Mouse (Mus musculus): Measurements from ENCODE around the gene Rrm1. TPM values are rescaled to one million over a fixed set of nuclear protein-coding genes. Genes with fewer than 3 reads are reported as not detected.
"Not testable (repeated sequence)": the region's sequence is repeated elsewhere in the genome, so short reads cannot be mapped to it uniquely, and the experiment has no call there.

Gene Rrm1
- 10 to 100 TPM; 48.5 to 59.7 TPM for polyA plus RNA-seq (2017; shearing (Covaris generic))

DNA sequence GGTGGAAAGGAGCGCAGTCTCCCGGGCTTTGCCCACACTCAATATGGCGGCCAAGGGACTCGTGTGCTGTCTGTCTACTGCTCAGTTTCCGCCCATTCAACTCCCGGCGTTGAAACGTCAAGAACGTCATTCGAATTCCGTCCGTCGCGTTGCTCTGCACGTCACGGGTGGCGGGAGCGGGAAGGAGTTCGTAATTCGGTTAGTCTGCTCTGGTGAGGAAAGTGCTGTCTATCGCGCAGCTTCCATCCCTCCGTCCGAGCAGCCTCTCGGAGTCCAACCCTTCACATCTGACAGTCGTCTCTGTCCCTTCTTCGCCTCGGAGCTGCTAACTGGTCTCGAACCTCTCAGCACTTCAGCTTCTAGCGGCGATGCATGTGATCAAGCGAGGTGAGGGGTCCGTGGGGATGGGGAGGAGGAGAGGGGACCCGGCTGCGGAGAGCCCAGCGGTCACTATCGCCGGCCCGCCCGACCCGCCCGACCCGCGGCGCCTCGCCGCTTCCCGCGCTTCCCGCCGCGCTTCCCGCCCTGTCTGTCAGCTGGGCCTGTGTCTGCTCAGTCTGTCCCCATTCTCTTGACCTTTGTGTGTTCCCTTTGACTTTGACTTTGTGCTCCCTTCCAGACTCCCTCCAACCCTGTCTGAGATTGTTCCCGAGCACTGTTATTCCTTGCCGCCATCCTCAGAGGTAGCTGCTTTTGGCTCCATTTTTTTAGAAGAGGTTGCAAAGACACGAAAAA is at the start of gene Rrm1:
Rrm1 (plus strand) TSS at position 39 of the 735 bp plus-strand sequence.
- ATAC-seq, result peak; percentile 99

DNA sequence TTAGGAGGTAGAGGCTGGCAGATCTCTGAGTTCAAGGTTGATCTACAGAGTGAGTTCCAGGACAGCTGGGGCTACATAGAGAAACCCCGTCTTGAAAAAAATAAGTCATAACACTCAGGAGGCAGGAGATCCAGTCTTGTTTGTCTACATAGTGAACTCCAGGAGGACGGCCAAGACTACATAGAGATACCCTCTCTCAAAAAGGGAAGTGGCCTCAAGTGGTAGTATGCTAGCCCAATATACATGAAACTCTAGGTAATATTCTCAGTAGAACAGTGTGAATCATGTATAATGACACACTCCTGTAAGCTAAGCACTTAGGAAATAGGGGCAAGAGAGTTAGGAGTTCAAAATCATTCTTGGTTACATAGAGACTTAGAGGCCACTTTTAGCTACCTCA is 47.6 kb upstream of the Rrm1 start:
- ATAC-seq, result no peak

DNA sequence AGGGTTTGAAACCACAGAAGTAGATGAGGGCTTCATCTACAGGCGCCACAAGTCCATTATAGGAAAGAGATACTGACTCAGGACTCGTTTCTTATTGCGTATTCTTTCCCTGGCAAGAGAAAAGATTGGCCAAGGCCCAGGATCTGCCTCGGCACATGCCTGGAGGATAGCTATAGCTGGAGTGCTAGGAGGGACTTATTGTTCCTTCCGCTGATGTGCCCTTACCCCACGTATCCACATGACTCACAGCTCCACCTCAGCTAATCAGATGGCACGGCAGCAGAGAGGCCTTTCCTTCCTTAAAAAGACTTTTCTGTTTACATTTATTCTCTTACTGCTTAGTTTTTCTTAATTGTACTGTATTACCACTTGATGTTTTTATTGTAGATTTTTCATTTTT is 45.6 kb upstream of the Rrm1 start:
- no peak for ATAC-seq

DNA sequence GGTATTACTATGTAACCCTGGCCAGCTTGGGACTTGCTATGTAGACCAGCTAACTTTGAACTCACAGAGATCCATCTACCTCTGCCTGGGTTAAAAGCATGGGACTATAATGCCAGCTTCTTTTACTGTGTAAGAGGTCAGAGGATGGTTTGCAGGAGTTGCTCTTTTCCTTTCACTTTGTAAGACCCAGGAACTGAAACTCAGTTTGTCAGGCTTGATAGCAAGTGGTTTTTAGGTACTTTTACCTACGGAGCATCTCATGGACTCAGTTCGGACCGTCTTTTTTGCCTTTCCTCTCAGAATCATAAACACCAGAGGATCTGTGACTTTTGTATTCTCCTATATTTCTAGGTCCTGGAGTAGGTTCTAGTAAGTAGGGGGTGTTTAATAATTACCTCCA is 45.2 kb upstream of the Rrm1 start:
- no peak for ATAC-seq

DNA sequence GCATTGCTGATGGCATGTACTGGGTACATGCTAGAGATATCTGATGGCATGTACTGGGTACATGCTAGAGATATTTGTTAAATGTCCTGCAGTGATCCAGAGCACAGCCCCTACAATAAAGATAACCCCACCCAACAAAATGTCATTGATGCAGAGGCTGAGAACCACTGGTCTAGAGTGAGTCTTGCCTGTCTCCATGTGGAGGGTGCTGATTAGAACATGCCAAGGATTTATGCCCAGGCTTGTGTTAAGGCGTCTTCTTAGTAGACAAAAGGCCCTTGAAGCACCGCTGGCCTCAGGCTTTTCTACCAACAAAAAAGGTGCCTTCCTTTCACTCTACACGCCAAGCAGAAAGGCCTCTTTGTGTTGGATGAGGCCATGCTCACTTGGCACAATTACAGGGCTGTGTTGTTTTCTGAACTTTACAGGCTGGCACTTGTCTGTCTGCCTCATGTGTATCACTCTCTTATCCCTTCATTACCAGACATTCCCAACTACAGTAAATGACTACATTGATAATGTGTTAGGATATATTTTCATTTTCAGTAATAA is 42.2 kb upstream of the Rrm1 start:
- ATAC-seq, result no peak

DNA sequence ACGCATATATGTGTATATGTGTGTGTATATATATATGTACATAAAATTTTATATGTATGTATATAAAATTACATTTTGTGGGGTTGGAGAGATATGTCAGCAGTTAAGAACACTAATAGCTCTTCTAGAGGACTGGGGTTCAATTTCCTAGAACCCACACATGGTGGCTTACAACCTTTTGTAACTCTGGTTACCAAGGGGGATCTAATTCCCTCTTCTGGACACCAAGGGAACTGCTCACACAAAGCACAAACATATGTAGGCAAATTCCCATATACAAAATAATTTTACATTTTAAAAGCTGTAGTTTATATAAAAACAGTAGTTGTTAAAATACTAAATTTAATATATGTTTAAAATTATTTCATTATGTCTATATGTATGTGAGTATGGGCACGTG is 37.4 kb upstream of the Rrm1 start:
- ATAC-seq, result no peak

DNA sequence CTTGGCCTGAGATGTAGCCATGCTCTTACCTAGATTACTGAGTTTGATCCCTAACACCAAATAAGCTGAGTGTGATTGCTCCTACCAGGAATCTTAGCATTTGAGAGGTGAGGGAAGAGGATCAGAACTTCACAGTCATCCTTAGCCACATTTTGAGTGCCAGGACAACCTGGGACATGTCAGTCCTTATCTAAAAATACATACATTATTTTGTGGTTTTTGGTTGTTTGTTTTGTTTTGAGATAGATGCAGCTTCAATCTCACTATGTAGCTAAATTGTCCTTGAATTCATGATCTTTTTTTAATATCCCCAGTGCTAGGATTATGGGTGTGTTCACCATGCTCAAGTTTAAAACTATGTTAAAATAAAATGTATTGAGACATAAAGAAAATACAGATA is 34.1 kb upstream of the Rrm1 start:
- ATAC-seq, result no peak

DNA sequence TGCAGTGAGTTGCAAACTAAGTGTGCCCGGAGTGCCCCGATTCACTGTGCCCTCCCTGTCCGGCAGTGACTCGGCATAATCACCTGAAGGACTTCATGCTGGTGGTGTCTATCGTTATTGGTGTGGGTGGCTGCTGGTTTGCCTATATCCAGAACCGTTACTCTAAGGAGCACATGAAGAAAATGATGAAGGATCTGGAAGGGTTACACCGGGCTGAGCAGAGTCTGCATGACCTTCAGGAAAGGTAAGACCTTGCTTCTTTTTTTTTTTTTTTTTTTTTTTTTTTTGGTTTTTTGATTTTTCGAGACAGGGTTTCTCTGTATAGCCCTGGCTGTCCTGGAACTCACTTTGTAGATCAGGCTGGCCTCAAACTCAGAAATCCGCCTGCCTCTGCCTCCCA is 26.2 kb upstream of the Rrm1 start:
- ATAC-seq, result not testable (repeated sequence)

DNA sequence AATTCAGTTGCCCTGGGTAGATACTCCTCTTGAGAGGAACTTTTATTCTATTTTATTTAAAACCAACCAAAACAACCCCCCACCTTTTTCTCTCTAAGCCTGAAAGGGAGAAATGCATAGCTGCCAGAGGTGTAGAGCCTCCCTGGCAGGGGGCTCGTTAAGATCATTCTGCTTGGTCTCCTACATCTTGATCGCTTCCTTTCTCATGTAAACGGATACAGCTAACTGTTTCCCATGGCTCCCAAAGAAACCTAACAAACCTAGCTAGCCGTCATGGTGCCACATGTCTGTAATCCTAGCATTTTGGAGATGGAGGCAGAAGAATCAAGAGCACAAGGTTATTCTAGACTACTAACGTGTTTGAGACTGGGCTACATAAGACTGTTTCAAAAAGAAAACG is 25.7 kb upstream of the Rrm1 start:
- no peak for ATAC-seq

DNA sequence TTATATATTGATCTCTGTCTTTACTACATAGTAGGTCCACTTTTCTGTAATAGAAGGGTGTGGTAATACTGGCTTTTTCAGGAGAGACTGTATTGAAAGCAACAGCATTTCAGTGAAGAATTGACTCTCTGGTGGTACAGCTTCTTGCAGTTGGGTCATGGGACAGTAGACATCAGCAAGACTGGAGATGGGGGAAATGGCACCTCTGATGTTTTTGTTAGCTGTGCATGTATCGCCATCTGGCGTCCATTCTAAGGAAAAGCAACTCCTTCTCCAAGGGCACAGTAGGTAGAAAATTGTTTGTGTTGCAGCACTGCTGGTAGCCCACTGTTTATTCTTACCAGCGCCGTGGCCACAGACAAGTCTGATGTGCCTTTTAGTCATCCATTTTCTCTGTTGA is 24.1 kb upstream of the Rrm1 start:
- peak; percentile 93 for ATAC-seq

DNA sequence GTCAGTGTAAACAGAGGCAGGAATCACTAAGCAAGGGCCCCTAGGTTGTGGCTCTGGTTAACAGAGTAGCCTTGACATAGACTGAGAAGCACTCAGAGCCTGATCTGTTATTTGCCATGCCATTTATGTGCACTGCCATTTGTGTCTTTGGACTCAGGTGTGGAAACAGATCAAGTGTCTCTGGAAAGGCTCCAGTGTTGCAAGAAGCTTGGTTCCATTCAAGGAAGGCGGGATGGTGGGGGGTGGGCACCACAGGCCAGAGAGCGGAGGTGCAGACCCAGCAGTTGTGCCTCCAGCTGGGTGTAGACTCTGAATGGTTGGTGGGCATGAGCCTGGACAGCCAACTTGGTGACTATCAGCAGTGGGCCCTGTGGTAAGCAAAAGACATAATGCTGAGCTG is 19.5 kb upstream of the Rrm1 start:
- ATAC-seq, result no peak

DNA sequence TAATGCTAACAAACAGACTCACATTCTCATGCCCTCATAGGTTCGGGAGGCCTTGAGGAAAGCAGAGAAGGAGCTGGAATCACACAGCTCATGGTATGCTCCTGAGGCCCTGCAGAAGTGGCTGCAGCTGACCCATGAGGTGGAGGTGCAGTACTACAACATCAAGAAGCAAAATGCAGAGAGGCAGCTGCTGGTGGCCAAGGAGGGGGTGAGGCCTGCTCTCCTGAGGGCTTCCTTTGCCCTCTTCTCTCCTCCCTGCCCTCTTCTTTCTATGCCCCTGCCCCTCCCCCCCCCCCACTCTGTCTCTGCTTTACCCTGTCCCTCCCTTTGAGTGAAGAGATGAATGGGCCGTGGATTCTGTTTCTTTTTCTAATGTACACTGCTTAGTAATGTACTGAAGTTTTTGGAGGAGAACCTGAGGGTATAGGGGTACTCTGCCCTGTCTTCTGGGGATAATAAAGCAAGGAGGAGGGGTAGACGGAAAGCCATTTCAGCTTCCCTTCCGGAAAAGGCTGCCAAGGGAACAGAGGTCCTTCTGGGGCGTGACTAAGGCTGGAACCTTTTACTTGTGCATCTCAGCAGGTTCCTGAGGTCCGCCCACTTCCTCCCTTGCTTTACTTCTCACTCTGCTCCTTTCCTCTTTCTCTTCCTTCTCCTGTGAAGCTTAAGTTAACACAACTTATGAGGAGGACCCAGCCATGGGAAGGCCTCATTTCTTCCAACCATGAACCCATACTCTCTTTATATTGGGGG is 15.4 kb upstream of the Rrm1 start:
- ATAC-seq, result peak; percentile 90

DNA sequence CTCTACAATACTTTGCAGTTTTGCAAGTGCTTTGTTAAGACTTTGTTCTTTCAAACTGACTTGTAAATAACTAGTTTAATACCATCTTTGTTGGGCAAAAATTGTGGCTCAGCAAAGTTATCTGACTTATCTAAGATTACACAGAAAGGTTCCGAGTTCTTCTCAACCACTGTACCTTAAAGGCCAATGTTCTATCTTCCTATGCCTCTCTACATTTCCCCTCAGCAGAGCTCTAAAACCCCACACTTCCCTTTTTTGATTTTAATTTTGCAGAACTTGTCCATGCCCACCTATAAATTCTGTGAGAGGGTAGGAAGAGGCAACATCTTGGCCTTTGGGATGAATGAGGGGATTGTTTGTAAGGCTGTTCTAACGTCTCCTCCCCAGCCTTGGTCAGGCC is 7.2 kb upstream of the Rrm1 start:
- no peak for ATAC-seq

DNA sequence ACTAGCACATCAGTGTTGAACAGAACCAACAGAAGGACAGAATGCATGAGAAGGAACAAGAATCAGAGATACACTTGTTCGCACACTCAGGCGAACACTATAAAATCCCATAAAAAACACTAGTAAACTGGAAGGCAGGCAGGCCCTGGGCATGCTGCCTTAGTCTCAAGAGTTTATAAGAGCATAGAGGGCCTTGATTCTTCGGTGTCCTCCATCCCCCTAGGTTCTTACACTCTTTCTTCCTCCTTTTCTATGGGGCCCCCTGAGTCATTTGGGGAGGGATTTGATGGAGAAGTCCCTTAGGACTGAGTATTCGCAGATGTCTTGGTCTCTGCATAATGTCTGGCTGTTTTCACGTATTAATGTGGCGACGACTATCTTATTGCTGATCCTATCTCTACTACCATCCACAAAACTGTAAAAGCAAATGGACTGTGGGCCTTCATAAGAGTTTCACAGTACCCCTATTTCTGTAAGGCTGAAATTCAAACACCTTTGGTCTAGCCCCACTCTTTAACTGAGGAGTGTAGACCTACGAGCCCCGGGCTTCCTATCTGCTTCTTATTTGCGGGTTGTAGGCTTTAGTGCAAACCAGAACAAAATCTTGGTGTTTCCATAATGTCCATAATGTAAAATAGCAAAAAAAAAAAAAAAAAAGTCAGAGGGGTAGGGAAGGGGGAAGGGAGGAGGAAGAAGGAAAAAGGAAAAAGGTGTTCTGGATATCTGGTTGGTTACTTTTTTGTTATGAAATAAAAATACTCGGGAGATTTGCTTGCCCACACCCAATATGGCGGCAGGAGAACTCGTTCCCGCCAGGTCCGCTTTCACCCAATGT is 456 bp upstream of the Rrm1 start:
- no peak for ATAC-seq

DNA sequence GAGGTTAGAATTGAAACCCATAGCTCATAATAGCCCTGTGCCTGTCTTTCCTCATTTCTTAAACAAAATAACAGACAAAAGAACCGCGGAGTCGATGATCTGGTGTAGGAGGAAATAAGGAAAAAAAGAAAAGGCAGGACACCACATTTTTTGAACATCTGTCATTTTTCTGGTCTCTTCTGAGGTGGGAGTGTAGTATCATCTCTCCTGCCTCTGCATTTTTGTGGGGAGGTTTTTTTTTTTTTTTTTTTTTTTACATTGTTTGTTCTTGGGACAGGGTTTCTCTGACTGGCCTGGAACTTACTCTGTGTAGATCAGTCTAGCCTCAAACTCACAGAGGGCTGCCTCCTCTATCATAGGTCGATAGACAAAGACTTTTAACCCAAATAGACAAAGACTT is 937 bp downstream of the Rrm1 start:
- no peak for ATAC-seq

DNA sequence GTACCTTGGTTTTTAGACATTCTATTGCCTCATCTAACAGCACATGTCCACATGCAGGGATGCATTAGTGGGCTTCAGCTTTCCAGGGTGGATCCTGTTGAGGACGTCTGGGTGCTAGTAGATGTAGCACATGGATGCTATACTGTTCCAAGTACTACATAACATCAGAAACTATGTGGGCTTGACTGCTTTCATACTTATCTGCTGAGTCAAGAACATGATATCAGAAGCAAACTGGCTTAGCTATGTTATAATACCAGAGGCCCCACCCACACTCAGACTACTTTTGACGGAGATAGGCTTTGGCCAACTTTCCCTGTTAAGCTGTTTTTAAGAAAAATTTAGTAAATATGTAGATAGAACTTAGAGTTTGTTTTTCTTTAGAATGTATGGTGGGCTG is 2.8 kb downstream of the Rrm1 start:
- no peak for ATAC-seq

DNA sequence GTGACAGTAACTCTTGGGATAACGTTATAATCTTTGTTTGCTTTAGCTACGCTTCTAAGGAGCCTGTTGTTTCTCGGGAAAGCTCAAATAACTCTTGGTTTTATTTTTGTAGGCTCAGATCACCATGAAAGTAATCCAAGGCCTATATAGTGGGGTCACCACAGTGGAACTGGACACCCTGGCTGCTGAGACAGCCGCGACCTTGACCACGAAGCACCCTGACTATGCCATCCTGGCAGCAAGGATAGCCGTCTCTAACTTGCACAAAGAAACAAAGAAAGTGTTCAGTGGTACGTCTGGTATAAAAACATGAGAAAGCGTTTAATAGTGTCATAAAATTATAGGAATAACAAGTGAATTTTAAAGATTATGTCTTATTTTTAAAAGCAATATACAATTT is 4.9 kb downstream of the Rrm1 start:
- no peak for ATAC-seq

DNA sequence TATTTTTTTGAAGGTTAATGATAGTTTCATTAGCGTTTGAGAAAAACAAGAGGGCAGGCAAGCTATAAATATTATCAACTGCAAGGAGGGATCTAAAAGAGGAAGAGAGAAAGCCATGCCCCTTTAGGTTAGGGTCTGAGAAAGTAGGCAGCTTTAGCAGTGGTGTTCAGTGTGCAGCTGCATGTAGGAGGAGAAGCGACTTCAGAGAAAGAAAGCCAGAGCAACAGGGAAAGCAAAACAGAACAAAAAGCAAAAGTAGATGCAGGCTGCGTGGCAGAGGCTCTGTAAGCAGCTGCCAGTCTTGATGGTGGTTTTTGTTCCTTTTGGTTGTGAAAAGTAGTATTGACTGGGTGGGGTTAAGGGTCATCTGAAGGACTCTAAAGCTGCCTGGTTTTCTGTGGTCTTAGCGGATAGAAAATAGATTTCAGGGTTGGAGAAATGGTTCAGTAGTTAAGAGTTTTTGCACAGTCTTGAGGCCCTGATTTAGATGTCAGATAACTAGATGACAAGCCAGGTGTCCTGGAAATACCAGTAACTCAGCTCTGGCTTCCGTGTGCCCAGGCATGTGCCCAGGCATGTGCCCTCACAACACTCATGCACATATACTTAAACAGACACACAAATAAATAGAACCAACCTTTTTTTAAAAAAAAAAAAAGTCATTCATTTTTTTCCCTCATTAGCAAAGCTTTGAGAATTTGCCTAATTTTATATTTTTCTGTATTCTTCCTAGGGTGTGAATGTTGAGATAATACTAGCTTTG is 17.3 kb downstream of the Rrm1 start:
- no peak for ATAC-seq

DNA sequence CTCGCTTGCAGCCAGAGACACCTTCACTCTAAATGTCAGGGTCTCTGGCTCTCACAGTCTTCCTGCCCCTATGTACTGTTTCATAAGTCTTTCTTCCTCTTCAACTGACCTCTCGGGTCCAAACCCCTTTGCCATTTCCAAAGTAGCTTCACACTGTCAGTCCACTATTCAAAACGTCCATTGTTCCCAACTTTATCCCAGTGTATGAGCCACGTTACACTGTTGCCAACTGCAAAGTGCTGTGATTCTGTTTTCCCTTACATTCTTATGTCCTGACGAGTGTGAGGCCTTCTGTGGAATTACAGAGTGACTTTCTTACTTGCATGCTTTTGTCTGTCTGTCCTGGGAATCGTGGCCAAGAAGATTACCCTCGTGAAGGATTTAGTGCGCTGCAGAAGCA is 26.1 kb downstream of the Rrm1 start:
- ATAC-seq, result no peak

DNA sequence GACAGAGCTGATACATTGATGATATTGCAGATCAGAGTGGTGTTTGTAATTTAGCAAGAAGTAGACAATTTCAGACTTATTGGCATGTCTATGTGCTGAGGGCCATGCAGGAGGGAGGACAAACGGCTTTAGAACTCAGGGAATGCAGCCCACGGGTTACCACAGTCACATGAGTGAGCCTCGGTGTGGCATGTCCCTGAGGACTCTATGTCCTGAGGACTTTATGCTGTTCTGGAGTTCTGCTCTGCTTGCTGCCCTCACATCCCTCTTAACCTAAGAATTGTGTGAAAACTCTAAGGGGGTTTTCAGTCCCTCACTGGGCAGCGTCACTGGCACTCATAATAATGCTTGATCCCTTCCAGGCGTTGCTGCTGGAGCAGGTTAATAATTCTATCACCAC is 31.2 kb downstream of the Rrm1 start:
- ATAC-seq, result no peak

DNA sequence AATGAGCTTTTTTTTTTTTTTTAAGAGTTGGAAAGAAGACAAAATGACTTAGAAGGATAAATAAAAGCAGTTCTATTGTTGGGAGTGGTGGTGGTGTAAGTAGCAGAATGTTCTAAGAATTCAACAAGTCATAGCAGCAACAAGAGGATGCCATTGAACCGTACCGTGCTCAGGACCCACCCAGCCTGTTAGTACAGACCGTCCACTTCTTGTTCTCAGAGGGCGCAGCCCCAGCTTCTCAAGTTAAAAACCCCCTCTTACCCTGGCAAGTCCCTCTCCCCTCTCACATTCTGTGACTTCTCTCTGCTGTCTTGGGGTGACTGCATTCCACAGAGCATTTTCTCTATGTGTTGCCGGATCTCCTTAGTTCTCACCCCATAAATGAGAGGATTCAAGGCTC is 35.1 kb downstream of the Rrm1 start:
- ATAC-seq, result no peak

DNA sequence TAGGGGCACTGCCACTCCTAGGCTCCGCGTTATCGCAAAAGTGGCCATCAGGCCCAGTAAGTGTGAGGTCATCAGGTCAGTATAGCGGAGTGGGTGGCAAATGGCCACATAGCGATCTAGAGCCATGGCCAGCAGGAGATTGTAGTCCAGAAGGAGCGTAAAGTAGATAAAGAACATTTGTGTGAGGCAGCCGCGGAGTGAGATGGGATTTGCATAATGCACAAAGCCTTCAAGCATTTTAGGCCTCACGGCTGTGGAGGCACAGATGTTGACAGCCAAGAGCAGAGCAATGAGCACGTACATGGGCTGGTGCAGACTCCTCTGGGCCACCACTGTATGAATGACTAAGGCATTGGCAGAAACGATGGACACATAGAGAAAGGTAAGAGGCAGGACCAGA is 35.9 kb downstream of the Rrm1 start:
- no peak for ATAC-seq

DNA sequence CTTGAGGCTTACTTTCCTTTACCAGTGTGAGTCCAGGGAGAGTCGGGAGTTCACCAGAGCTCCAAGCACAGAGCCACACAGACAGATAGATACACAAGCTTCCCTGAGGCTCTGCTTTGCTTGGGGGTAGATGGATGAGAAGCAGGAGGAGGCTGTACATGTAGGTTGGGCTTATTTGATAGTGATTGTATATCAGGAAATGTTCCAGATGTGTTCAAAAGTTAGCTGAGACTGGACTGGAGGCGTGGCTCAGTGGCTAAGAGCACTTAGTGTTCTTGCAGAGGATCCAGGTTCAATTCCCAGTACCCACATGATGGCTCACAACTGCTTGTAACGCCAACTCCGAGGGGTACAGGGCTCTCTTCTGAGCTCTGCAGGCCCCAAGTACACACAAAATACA is 36.9 kb downstream of the Rrm1 start:
- no peak for ATAC-seq
